ENCODE assay signal across 12 mouse cellular contexts in genomic region chr16:31756436-31756835, GRCm38 (mm10).
"Had no signal": no experiment of that assay in that cellular context is flagged by ENCODE, and none has a peak within 500 bp of the region (broad histone marks: within the 10 kb centered on the region; RNA-seq: fewer than 3 reads in every experiment).

No protein-coding gene starts in this region.

- H3K4me2 ChIP-seq: kidney, embryonic 15.5 days; limb, embryonic 13.5 days; neural tube, embryonic 13.5 days had no signal

- H3K9ac ChIP-seq: kidney, embryonic 15.5 days; limb, embryonic 13.5 days; liver, embryonic 14.5 days; neural tube, embryonic 13.5 days had no signal

- H3K9me3 ChIP-seq: kidney, embryonic 15.5 days; limb, embryonic 13.5 days; neural tube, embryonic 13.5 days had no signal

- DNase-seq: kidney, adult 2 months; kidney, postnatal 14 days; layer of hippocampus, postnatal 36 days; left cerebral cortex, postnatal 4 days; lung, adult 18-20 months; right cerebral cortex, postnatal 14 days; thymus, postnatal 4 days had no signal

- H3K27ac ChIP-seq: kidney, embryonic 15.5 days; limb, embryonic 13.5 days; liver, embryonic 14.5 days; neural tube, embryonic 13.5 days had no signal

- ATAC-seq: intestine, embryonic 16.5 days had no signal

- H3K36me3 ChIP-seq: kidney, embryonic 15.5 days; limb, embryonic 13.5 days; neural tube, embryonic 13.5 days had no signal

- H3K27me3 ChIP-seq: kidney, embryonic 15.5 days; limb, embryonic 13.5 days; neural tube, embryonic 13.5 days had no signal

- H3K4me3 ChIP-seq: kidney, embryonic 15.5 days; limb, embryonic 13.5 days; neural tube, embryonic 13.5 days had no signal
